Mouse (Mus musculus): ENCODE measurements around the gene Ucn.

- TF ChIP-seq POLR2A (IDR thresholded peaks at IDR 0.05; ENCODE audit: low read depth, low read length), result no peak
- no peak for TF ChIP-seq CTCF (IDR thresholded peaks at IDR 0.05; ENCODE audit: extremely low read depth, insufficient read length, insufficient replicate concordance, low read depth, low read length)
These were observed 42.6 kb upstream of the Ucn start for GRCm38 (mm10) chr5:31181183-31181770.
